Mouse (Mus musculus): ENCODE data around the gene Mylk3. TPM values are rescaled to one million over a fixed set of nuclear protein-coding genes. Genes with fewer than 3 reads are reported as not detected.
A peak's percentile ranks its signal among the peaks of the same experiment; 100 is the strongest.

Mylk3 gene
- polyA plus RNA-seq, 2 experiments: 42.1 to 48.7 TPM

- no peak for TF ChIP-seq EP300 (IDR thresholded peaks at IDR 0.05; ENCODE audit: low read depth)
- no peak for TF ChIP-seq CTCF (IDR thresholded peaks at IDR 0.05; ENCODE audit: low read depth)
- H3K4me2 ChIP-seq (ENCODE audit: low read depth): no peak overlapping the region
- peaks cover 0 to 4% of the 10 kb centered on the region in 2 experiments; a peak in 1 of 4 replicates for H3K4me1 ChIP-seq (replicated peaks; ENCODE audit: control insufficient read depth in 2 of 2, insufficient read depth in 2 of 2, low read length in 1 of 2)
- no peak overlapping the region for H3K4me3 ChIP-seq (ENCODE audit: insufficient read depth in 1 of 2, low read depth in 2 of 2, low read length in 2 of 2)
- H3K27me3 ChIP-seq (ENCODE audit: control insufficient read depth, insufficient read depth, low read length): no peaks in the 10 kb centered on the region
- no peak overlapping the region for H3K9ac ChIP-seq (replicated peaks)
- peaks cover 41% of the 10 kb centered on the region for H3K36me3 ChIP-seq (replicated peaks; ENCODE audit: control insufficient read depth, insufficient read depth, low read depth)
- 77% methylated on average over 9 of the region's 9 CpGs for WGBS (ENCODE audit: insufficient replicate concordance)
- H3K27ac ChIP-seq: no peak overlapping the region
- ATAC-seq (ENCODE audit: insufficient read depth) (no peak), DNase-seq (ENCODE audit: low read depth in 3 of 3, low spot score in 3 of 3) (no peak)
- H3K9me3 ChIP-seq (ENCODE audit: control insufficient read depth, low read length): no peaks in the 10 kb centered on the region
Measured at GRCm38 (mm10) chr8:85327036-85327435, 59.1 kb downstream of the Mylk3 start.

GRCm38 (mm10) chr8:85323084-85323483, 63.1 kb downstream of the Mylk3 start:
- no peak overlapping the region for H3K4me2 ChIP-seq (ENCODE audit: low read depth)
- WGBS (ENCODE audit: insufficient replicate concordance): 69% methylated on average over 3 of the region's 3 CpGs

GRCm38 (mm10) chr8:85321981-85322380, 64.2 kb downstream of the Mylk3 start:
- H3K9me3 ChIP-seq (ENCODE audit: control insufficient read depth, low read length): peaks cover 3% of the 10 kb centered on the region; the same call in 1 of the 2 replicates
- peaks cover 21 to 22% of the 10 kb centered on the region in 2 experiments for H3K4me1 ChIP-seq (replicated peaks; ENCODE audit: control insufficient read depth in 2 of 2, insufficient read depth in 2 of 2, low read length in 1 of 2)
- TF ChIP-seq EP300 (IDR thresholded peaks at IDR 0.05; ENCODE audit: low read depth): no peak
- no peak for TF ChIP-seq CTCF (IDR thresholded peaks at IDR 0.05; ENCODE audit: low read depth)
- H3K4me2 ChIP-seq (ENCODE audit: low read depth): no peak overlapping the region
- H3K4me3 ChIP-seq (ENCODE audit: insufficient read depth in 1 of 2, low read depth in 2 of 2, low read length in 2 of 2): no peak overlapping the region
- H3K9ac ChIP-seq (replicated peaks): no peak overlapping the region
- peaks cover 31% of the 10 kb centered on the region for H3K36me3 ChIP-seq (replicated peaks; ENCODE audit: control insufficient read depth, insufficient read depth, low read depth)
- WGBS (ENCODE audit: insufficient replicate concordance): 89% methylated on average over 15 of the region's 15 CpGs
- H3K27ac ChIP-seq: no peak overlapping the region
- H3K27me3 ChIP-seq (ENCODE audit: control insufficient read depth, insufficient read depth, low read length): no peaks in the 10 kb centered on the region
- no peak for DNase-seq (ENCODE audit: low read depth in 3 of 3, low spot score in 3 of 3)
- no peak for ATAC-seq (ENCODE audit: insufficient read depth)

More at GRCm38 (mm10) chr8:85323084-85323483, 63.1 kb downstream of the Mylk3 start:
- peaks cover 2% of the 10 kb centered on the region; the same call in 1 of the 2 replicates for H3K9me3 ChIP-seq (ENCODE audit: control insufficient read depth, low read length)
- TF ChIP-seq CTCF (IDR thresholded peaks at IDR 0.05; ENCODE audit: low read depth) (no peak), EP300 (IDR thresholded peaks at IDR 0.05; ENCODE audit: low read depth) (no peak)
- H3K9ac ChIP-seq (replicated peaks): no peak overlapping the region
- H3K4me1 ChIP-seq (replicated peaks; ENCODE audit: control insufficient read depth in 2 of 2, insufficient read depth in 2 of 2, low read length in 1 of 2): peaks cover 17 to 19% of the 10 kb centered on the region in 2 experiments
- no peak for DNase-seq (ENCODE audit: low read depth in 3 of 3, low spot score in 3 of 3)
- no peak for ATAC-seq (ENCODE audit: insufficient read depth)
- no peak overlapping the region for H3K27ac ChIP-seq
- H3K4me3 ChIP-seq (ENCODE audit: insufficient read depth in 1 of 2, low read depth in 2 of 2, low read length in 2 of 2): no peak overlapping the region
- H3K36me3 ChIP-seq (replicated peaks; ENCODE audit: control insufficient read depth, insufficient read depth, low read depth): peaks cover 39% of the 10 kb centered on the region
- no peaks in the 10 kb centered on the region for H3K27me3 ChIP-seq (ENCODE audit: control insufficient read depth, insufficient read depth, low read length)

- Histone ChIP-seq H3K9ac (replicated peaks) (peak overlapping the region; percentile 28), H3K4me3 (ENCODE audit: insufficient read depth in 1 of 2, low read depth in 2 of 2, low read length in 2 of 2) (peak overlapping the region in 1 of 2 experiments; percentile 17; a peak in 2 of 4 replicates), H3K4me1 (replicated peaks; ENCODE audit: control insufficient read depth in 2 of 2, insufficient read depth in 2 of 2, low read length in 1 of 2) (peaks cover 21 to 22% of the 10 kb centered on the region in 2 experiments), H3K27ac (peak overlapping the region; percentile 78), H3K27me3 (ENCODE audit: control insufficient read depth, insufficient read depth, low read length) (no peaks in the 10 kb centered on the region), H3K36me3 (replicated peaks; ENCODE audit: control insufficient read depth, insufficient read depth, low read depth) (peaks cover 3% of the 10 kb centered on the region), H3K9me3 (ENCODE audit: control insufficient read depth, low read length) (peaks cover 3% of the 10 kb centered on the region; the same call in 1 of the 2 replicates), H3K4me2 (ENCODE audit: low read depth) (peak overlapping the region; percentile 71)
- peak; percentile 71 to 75 (median 74) for DNase-seq (ENCODE audit: low read depth in 3 of 3, low spot score in 3 of 3)
- TF ChIP-seq CTCF (IDR thresholded peaks at IDR 0.05; ENCODE audit: low read depth): no peak
- TF ChIP-seq EP300 (IDR thresholded peaks at IDR 0.05; ENCODE audit: low read depth): peak; percentile 94
- WGBS (ENCODE audit: insufficient replicate concordance): 41% methylated on average over 4 of the region's 4 CpGs
- peak; percentile 99 for ATAC-seq (ENCODE audit: insufficient read depth)
Measured at GRCm38 (mm10) chr8:85318534-85318933, 67.6 kb downstream of the Mylk3 start.

- ATAC-seq (ENCODE audit: insufficient read depth) (no peak), DNase-seq (ENCODE audit: low read depth in 3 of 3, low spot score in 3 of 3) (no peak)
- Histone ChIP-seq H3K27me3 (ENCODE audit: control insufficient read depth, insufficient read depth, low read length) (no peaks in the 10 kb centered on the region), H3K9me3 (ENCODE audit: control insufficient read depth, low read length) (0 out of 2 replicates have a peak, but pooled peaks cover under 1% of the 10 kb centered on the region), H3K36me3 (replicated peaks; ENCODE audit: control insufficient read depth, insufficient read depth, low read depth) (peaks cover 12% of the 10 kb centered on the region), H3K4me3 (ENCODE audit: insufficient read depth in 1 of 2, low read depth in 2 of 2, low read length in 2 of 2) (no peak overlapping the region), H3K4me2 (ENCODE audit: low read depth) (no peak overlapping the region), H3K4me1 (replicated peaks; ENCODE audit: control insufficient read depth in 2 of 2, insufficient read depth in 2 of 2, low read length in 1 of 2) (peaks cover 4% of the 10 kb centered on the region in 2 experiments), H3K9ac (replicated peaks) (no peak overlapping the region), H3K27ac (no peak overlapping the region)
- TF ChIP-seq EP300 (IDR thresholded peaks at IDR 0.05; ENCODE audit: low read depth): no peak
- TF ChIP-seq CTCF (IDR thresholded peaks at IDR 0.05; ENCODE audit: low read depth): no peak
- 22% methylated on average over 3 of the region's 3 CpGs for WGBS (ENCODE audit: insufficient replicate concordance)
Measured at GRCm38 (mm10) chr8:85313036-85313435, 73.1 kb downstream of the Mylk3 start.

All from liver, embryonic 14.5 days (tissue).